In the genomic region with DNA sequence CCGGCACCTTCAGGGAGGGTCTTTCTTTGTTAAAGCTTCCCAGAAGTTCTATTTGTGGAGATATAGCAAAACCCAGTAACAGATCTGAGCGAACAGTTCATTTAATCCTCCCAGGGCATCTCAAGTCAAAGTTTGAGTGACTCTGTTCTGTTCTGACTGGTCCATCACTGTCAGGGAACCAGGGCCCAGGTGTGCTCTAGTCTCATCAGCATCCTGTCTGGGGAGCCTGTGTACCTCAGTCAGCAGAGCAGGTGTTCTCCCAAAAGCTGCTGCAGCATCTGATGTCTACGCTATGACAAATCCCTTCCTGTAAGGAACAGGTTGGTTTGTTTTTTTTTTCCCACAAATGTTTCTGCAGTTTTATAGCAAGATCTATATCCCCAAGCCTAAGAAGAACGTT, we compare ENCODE assay signal across 19 mouse cellular contexts.
"Had no signal": no experiment of that assay in that cellular context is flagged by ENCODE, and none has a peak within 500 bp of the region (broad histone marks: within the 10 kb centered on the region; RNA-seq: fewer than 3 reads in every experiment).

No protein-coding gene starts in this region.

- ATAC-seq: intestine, embryonic 16.5 days; liver, embryonic 12.5 days had no signal

- H3K4me3 ChIP-seq: limb, embryonic 10.5 days; limb, embryonic 13.5 days; liver, embryonic 12.5 days; liver, embryonic 15.5 days; lung, embryonic 15.5 days had no signal

- DNase-seq: kidney, adult 18-20 months; kidney, adult 9 months; kidney, postnatal 14 days; kidney, postnatal 4 days; liver; lung, adult 18-20 months; lung, postnatal 14 days; lung, postnatal 4 days; midbrain, embryonic 14.5 days; right cerebral cortex, adult 18-20 months; right cerebral cortex, postnatal 14 days; right cerebral cortex, postnatal 4 days had no signal

- H3K27ac ChIP-seq: limb, embryonic 10.5 days; limb, embryonic 13.5 days; liver, embryonic 12.5 days; liver, embryonic 15.5 days; lung, embryonic 15.5 days; stomach, postnatal 0 days had no signal
